Mouse (Mus musculus) Patski (cell line): ENCODE measurements at regions not wholly inside any gene's neighbourhood (a gene's known extent, or its start where the extent isn't known, plus 50 kb on each side); places are given as distances from the start of the nearest gene placed in this dataset.
A peak's percentile ranks its signal among the peaks of the same experiment; 100 is the strongest.

Experiments used
- ATAC-seq: fragments of 100-300 bp; one replicate; pipeline ENCODE4 v1.8.0; 2021
- CTCF ChIA-PET: fragments of 350-600 bp; sonication (Branson Sonifier 250); formaldehyde crosslinking; loops from one replicate; lab custom pipeline; 2022; ENCODE audit warnings: inconsistent platforms; lab: Charles Lee
- POLR2A ChIA-PET: fragments of 350-600 bp; sonication (Branson Sonifier 250); formaldehyde crosslinking; loops from one replicate; lab custom pipeline; 2022; ENCODE audit warnings: antibody characterized with exemption, inconsistent platforms; lab: Charles Lee
- DNase-seq: peaks from one replicate; pipeline ENCODE4 v3.0.0-alpha.2; 2011; ENCODE audit warnings: low read depth, low spot score
- H3K27me3 ChIP-seq: fragments of 371-371 bp; one replicate; pipeline ENCODE4 v1.5.1; 2021
- CTCF ChIP-seq: fragments of 100-300 bp; IDR thresholded peaks from one replicate; pipeline ENCODE4 v1.5.1; 2021
- in situ Hi-C: fragments of 300-500 bp; cut with MboI; formaldehyde crosslinking; loops from 3 replicates; pipeline ENCODE4 v1.11.1; 2018; ENCODE audit warnings: low pct_unique_long_range_greater_than_20kb, mixed read lengths

DNA sequence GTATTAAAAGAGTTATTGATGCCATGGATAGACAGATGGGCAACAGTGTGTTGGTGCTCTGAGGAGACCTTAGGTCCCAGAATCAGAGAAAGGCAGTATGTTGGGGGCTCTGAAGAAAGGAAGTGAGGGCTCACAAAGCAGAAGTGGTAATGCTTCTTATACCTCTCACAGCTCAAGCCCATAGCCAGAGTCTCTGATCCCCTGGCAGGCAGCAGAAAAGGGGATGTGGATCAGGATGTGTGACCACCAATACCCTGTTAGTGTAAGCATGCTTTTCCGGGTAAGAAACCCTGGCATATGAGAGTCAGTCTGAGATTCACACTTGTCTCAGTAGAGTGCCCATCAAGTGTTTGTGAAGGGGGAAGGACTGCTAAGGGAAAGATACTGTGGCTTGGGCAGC is 54.8 kb upstream of the Usp27x start:
- no peak for ATAC-seq
- ChIA-PET POLR2A (no interaction called here), CTCF (no interaction called here)
- in situ Hi-C loops: no loop called here
- DNase-seq: no peak
- H3K27me3 ChIP-seq: no peaks in the 10 kb centered on the region
- TF ChIP-seq CTCF: no peak

DNA sequence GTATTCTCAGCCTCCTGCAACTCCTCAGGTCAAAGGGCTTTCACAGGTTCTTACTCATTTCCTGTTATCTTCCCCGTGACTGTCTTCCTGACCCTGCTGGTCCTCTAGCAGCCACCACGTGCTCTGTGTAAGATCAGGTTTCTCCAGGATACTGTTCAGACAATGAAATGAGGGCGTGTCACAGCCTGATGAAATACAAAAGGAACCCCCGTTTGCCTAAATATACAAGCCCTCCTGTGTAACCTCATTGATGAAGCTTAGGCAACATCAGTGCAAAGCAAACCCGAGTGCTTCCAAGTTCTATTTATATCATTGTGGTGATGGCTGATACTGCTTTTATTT is 53.9 kb upstream of the Usp27x start:
- ATAC-seq (no peak), DNase-seq (no peak)
- CTCF ChIA-PET: no interaction called here
- H3K27me3 ChIP-seq: no peaks in the 10 kb centered on the region
- POLR2A ChIA-PET: no interaction called here
- in situ Hi-C loops: no loop called here
- no peak for TF ChIP-seq CTCF

- ATAC-seq (peak; percentile 85), DNase-seq (peak; percentile 37)
- POLR2A ChIA-PET: no interaction called here
- CTCF ChIA-PET: no interaction called here
- in situ Hi-C loops: no loop called here
- TF ChIP-seq CTCF: no peak
- no peaks in the 10 kb centered on the region for H3K27me3 ChIP-seq
Observed at GRCm38 (mm10) chrX:7428621-7429523, 53.2 kb upstream of the Usp27x start.
